Mouse (Mus musculus): ENCODE results near the gene Rbbp8nl. TPM values are rescaled to one million over a fixed set of nuclear protein-coding genes. Genes with fewer than 3 reads are reported as not detected.

Rbbp8nl gene
- not detected for total RNA-seq (2021)
- long read RNA-seq, experiment 1, result 0 reads
- long read RNA-seq, experiment 2, result 0 reads

DNA sequence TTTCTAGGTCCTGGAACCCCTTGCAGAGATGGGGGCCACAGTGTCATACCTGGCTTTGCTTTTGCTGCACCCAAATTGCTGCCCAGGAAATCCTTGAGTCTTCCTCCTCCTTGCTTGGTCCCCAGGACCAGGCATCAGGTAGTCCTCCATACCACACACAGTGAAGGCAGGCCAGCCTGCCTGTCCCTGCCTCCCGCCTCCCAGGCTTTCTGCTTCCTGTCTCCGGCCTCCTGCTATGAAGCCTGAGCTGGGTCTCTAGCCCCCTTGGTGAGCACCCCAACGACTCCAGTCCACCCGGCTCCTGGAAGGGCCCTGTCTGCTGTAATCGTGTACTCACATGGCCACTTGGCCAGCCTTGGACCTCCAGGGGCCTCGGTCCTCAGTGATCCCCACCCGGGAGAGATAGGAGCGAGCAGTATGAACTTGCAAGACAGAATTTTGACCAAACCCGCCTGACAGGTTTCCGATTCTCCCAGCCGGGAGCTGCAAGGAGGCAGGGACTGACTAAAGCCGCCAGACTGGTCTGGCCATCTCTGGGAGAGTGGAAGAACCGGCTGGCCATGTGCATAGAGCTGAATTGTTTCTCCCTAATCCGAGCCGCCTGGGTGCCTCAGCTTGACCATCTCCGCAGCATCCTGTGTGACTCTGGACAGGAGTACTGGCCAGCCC, at the start of gene Rbbp8nl:
TSS of gene Rbbp8nl (minus strand) at position 440 of the 669 bp plus-strand sequence.
- DNase-seq (ENCODE audit: low spot score in 2 of 2), result no peak
- intact Hi-C loops (cut with DNase I), result no loop called here

DNA sequence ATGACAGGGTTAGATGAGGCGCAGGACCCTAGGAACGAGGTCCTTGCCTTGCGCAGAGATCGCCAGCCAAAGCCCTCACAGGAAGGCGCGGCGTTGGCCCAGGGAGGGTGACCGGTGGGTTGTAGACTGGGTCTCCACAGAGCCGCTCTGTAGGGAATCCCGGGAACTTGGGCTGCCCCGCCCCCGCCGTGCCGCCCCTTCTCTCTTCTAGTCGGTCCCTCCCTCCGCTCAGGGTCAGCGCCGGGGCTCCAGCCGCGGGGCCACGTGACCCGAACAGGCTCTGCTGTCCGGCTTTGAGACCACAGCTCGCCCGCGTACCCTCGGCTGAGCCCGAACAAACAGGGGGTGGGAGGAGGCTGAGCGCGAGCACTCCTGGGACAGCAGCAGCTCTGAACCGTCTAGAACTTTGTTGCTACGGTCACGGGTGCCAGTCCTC, 44.9 kb upstream of the Rbbp8nl start, which contains the start of gene Gata5:
TSS of gene Gata5 (minus strand) at position 149 of the 436 bp plus-strand sequence.
- intact Hi-C loops (cut with DNase I), result no loop called here
- no peak for DNase-seq (ENCODE audit: low spot score in 2 of 2)

DNA sequence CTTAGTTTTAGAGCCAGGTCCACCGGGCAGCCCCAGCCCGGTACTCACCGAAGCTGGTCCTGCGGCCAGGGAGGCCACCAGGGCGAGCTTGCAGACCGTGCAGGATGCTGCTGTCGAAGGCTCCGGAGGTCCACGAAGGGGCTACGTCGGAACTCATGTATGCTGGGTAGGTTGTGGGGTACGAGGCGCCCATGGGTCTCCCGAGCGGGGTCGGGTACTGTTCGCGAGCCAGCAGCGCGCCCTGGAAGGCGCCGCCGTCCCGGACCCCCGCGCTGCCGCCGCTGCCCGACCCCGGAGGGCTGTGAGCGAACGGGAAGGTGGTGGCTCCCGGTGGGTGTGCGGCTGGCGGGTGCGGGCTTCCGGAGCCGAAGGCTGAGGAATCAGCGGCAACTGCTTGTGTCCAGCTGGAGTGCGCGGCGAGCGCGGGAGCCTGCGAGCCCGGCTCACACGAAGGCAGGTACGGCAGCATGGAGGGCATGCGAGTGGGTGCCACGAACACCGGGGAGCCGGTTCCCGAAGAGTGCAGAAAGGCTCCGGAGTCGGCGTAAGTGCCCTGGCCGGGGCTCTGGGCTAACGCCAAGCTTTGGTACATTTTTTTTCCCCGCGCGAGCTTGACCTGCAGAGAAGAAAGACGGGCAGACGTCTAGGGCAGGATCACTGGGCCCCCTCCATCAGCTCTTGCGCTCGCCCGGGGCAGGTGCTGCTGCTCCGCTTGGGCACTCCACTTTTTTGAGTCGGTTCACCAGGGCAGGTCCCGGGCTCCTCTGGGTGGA, 44.3 kb upstream of the Rbbp8nl start:
- DNase-seq (ENCODE audit: low spot score in 2 of 2), result no peak
- intact Hi-C loops (cut with DNase I), result no loop called here

DNA sequence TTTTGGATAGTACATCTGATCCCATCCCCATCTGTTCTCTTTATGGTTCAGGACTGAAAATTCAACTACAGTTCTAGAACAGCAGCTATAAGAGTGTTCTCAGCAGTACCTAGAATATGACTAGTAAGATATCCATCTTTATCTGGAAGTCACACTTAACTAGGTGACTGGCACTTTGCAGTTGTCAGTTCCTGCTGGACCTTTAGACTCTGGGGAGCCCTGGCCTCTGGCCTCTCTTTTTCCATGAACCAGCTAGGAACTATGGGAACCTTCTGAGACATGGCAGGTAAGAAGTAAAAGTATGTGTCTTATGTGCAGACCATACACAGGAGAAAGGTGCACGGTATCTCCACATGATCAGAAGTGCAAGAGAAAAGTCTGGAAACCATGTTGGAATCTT, 39.8 kb upstream of the Rbbp8nl start:
- intact Hi-C loops (cut with DNase I), result no loop called here
- DNase-seq (ENCODE audit: low spot score in 2 of 2), result no peak

DNA sequence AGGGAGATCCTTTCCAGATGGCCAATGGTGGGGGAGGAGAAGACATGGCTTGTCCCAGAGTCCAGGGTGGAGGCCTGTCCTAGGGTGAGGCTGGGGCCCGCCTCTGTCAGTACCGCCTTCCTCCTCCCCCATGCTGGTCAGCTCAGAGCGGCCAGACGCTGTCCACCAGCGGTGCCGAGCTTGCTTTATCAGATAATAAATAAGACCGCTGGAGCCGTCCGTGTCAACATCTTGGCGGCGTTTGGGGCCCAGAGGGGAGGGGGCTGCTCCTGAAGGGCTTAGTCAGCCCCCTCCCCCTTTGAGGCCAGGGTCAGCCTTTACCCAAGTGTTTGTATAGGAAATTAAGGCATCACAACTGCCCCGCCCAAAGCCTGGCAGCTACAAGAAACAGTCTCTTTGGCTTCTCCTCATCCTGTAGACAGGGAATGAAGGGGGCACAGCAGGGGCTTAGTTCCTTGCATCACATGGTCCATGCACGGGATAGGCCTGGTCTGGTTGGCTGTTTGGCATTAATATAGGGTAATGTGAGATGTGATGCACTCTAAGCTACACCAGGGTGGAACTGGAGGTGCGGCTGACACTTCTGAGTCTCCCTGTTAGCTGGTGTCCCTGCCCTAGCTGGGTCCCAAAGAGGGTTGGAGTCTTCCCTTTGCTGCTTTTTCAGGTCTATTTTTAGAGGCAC, 33.1 kb upstream of the Rbbp8nl start:
- intact Hi-C loops (cut with DNase I), result no loop called here
- DNase-seq (ENCODE audit: low spot score in 2 of 2), result no peak

DNA sequence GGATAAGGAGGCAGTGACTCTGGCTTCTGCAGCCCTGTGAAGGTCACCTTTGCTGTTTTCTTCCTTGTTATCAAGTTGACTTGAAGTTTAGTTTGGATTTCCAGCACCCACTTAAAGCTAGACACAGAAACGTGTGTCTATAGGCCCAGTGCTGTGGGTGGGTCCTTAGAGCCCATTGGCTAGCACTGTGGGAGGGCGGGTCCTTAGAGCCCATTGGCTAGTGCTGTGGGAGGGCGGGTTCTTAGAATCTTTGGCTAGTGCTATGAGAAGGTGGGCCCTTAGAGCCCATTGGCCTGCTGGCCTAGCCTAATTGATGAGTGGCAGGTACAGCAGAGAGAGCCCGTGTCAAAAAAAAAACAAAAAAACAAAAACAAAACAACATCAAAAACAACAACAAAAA, 30.5 kb upstream of the Rbbp8nl start:
- no peak for DNase-seq (ENCODE audit: low spot score in 2 of 2)
- intact Hi-C loops (cut with DNase I), result no loop called here

DNA sequence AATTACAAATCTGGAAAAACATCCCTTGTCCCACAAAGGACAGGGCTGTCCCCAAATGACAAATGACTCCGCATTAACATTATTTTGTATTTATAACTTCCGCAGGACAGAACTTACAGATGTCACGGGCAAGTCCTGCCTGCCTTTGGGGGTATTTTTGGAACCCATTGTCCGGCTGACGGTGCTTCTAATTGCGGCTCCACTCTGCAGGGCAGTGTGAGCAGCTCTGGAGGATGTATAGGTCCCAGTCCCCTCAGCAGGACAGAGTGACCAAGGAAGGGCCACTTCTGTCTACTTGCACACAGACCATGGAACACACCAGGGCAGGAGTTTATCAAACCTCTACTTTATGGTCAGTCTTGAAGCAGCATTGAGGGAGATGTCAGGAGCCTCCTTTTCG, 27.9 kb upstream of the Rbbp8nl start:
- DNase-seq (ENCODE audit: low spot score in 2 of 2), result no peak
- intact Hi-C loops (cut with DNase I), result no loop called here

DNA sequence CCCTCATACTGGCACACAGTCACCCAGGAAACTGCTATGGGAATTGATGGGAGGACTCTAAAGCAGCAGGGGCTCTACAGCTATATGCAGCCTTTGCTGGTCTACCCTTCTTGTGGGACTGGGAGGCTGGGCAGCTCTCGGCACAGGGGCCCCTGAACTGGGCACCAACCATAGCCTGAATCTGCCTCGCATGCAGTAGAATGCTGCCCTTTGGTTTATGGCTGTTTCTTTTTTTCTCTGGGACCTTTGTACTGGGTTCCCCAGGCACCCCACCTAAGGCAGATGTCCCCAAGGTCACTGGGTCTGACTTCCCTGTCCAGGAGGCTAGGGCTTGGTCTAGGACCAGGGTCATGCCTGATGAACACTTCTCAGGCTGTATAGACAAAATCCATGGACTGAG, 24.6 kb upstream of the Rbbp8nl start:
- intact Hi-C loops (cut with DNase I), result no loop called here
- no peak for DNase-seq (ENCODE audit: low spot score in 2 of 2)

DNA sequence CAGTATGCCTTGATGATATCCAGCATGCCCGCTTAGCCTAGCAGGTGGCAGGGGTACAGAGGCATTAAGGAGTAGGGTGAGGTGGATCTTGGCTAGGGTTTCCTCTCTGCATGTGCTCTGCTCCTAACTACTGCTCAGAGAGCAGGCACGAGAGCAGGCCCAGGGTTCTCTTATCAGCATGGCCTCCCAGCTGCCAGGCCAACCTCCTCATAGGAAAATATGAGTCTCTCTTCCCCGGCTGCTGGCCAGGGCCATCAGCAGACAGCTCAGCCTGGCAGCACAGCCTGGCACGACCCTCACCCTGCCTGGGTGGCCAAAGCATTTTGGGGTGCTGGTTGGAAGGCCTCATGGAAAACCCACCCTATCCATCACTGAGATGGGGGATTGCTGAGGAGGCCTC, 21.5 kb upstream of the Rbbp8nl start:
- intact Hi-C loops (cut with DNase I), result no loop called here
- DNase-seq (ENCODE audit: low spot score in 2 of 2), result no peak

DNA sequence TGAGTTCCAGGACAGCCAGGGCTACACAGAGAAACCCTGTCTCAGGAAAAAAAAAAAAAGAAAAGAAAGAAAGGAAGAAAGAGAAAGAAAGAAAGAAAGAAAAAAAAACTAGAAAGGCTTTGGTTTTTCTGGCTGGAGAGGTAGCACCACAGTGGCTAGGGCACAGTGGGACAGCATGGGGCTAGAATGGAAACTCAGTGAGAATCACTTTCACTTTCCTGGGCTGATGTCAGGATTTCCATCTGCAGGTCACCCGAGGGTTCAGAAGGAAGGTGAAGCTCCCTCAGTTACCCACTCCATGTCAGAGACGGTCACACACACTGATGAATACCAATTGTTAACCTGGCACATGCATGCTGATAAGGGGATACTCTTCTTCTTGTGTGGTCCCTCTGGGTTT, 18.0 kb upstream of the Rbbp8nl start:
- intact Hi-C loops (cut with DNase I), result no loop called here

DNA sequence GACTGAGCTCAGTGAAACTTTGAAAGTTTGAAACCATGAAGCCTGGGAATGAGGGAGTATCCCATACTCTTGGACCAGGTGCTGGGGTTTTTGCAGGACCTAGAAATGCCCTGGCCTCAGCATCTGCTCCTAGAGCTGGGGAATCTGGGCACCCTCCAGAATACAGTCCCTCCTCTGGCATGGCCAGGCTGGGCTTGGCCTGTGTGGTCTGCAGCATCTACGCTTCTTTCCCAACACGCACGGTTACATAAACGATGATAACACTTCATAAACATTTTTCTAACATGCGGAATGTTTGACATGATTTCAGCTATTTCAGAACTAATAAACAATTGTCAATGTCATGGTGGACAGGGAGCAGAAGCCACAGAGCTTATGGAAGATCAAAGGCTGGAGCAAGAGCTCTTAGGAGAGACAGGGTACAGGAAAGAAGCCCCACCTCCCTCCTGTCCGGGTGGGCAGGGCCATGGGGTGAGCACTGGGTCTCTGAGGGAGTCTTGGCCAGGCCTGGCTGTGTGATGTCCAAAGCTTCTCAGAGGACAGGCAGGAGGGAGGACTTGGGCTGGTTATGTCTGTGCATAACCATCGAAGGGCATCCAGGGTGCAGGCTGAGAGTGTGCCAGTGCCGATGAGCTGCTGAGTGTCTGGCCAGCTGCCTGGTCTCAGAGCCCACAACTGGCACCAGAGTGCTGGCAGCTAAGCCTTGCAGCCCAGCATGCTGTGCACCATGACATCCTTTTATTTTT, 16.9 kb upstream of the Rbbp8nl start:
- intact Hi-C loops (cut with DNase I), result no loop called here
- peak; percentile 7 to 25 for DNase-seq (ENCODE audit: low spot score in 2 of 2)

More for the DNA sequence above, 18.0 kb upstream of the Rbbp8nl start:
- DNase-seq (ENCODE audit: low spot score in 2 of 2), result no peak

DNA sequence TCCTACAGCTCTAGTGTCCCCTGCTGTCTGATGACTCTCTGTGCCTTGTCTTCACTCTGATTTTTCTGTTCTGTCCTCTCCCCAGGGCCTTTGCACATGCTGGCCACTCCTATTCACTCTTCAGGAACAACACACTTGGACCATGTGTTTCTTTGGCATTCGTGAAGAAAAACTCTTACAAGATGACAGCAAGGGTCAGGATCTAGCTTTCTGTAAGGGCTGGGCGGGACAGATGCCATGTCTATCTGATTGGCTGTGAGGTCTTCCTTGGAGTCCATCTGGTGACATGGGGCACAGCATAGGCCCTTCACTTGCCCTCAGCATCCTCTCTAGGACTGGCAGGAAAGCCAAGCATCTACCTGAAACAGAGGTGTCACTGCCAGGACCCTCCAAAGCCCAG, 16.3 kb upstream of the Rbbp8nl start:
- intact Hi-C loops (cut with DNase I), result no loop called here
- DNase-seq (ENCODE audit: low spot score in 2 of 2), result no peak

DNA sequence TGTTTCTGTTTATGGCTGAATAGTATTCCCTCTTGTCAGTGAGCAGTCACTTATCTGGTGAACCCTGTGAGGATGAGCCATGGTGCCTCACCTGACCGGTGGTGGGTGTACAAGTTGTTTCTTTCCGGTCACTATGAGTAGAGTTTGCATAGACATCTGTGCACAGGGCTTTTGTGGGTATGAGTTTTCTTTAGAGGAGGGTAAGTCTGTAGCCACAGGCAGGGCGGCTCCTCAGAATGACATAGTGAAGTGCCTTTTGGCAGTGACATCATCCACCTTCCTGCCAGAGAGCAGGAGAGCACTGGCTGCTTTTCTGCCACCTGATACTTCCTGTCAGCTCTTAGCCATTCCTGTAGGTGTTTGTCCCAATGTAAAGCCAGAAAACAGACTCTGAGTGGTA, 15.8 kb upstream of the Rbbp8nl start:
- DNase-seq (ENCODE audit: low spot score in 2 of 2), result no peak
- intact Hi-C loops (cut with DNase I), result no loop called here

DNA sequence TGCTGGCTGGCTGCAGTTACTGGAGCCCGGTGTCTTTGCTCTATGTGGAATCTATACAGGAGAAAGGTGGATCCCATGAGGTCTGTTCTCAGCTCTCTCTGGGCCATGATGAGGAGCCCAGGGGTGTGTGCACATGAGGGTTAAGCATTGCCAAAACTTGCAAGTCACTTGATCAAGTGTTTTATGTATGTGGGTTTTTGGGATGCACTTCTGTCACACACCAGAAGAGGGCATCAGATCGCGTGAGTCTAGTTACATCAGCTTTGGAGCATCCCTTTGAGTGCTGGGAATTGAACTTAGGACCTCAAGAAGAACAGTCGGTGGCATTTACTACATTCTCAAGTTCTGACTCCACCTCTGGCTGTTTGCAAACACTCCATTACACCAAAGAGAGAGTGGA, 14.9 kb upstream of the Rbbp8nl start:
- DNase-seq (ENCODE audit: low spot score in 2 of 2), result no peak
- intact Hi-C loops (cut with DNase I), result no loop called here

DNA sequence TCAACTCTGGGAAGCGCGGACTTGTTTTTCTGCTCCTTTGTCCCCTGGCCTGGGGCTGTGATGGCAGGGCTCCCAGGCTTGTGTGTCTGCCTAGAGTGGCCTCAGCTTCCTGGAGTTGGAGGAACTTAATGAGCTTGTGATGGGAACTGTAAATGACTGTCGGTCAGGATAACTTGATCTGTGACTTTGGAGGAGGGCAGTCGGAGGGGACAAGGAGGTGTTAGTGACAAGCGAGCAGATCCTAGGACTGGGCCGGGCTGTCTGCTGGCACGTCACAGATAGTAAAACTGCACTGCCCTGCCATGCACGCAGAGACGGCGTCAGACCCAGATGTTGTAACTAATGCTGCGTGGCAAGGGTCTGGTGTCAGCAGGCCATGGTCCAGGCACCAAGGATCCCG, 13.8 kb upstream of the Rbbp8nl start:
- DNase-seq (ENCODE audit: low spot score in 2 of 2), result no peak
- intact Hi-C loops (cut with DNase I), result no loop called here

DNA sequence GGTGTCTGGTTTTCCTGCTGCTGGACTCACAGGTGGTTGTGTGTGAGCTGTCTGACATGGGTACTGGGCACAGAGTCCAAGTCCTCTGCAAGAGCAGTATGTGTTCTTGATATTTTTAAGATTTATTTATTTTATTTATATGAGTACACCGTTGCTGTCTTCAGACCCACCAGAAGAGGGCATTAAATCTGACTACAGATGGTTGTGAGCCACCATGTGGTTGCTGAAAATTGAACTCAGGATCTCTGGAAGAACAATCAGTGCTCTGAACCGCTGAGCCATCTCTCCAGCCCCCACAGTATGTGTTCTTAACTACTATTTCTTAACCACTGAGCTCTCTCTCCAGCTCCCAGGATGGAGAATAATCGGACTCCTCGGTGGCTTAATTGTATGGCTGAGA, 12.5 kb upstream of the Rbbp8nl start:
- intact Hi-C loops (cut with DNase I), result no loop called here
- DNase-seq (ENCODE audit: low spot score in 2 of 2), result no peak

DNA sequence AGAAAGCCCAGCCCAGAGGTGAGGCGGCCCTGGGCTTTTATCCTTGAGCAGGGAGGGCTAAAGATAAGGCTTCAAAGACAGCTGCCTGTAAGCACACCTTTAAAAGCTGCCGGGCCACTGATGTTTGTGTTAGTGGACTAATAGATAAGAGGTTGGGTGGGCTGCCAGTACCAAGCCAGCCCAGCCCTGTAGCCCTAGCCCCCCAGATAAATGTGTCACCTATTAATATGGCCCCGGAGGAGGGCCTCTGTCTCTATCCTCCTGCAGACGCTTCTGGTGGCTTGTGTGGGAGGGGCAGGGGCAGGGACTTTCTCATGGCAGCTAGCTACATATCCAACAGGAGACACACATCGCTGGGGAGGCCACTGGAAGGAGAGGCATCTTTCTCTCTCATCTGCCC, 11.1 kb upstream of the Rbbp8nl start:
- intact Hi-C loops (cut with DNase I), result no loop called here
- no peak for DNase-seq (ENCODE audit: low spot score in 2 of 2)

DNA sequence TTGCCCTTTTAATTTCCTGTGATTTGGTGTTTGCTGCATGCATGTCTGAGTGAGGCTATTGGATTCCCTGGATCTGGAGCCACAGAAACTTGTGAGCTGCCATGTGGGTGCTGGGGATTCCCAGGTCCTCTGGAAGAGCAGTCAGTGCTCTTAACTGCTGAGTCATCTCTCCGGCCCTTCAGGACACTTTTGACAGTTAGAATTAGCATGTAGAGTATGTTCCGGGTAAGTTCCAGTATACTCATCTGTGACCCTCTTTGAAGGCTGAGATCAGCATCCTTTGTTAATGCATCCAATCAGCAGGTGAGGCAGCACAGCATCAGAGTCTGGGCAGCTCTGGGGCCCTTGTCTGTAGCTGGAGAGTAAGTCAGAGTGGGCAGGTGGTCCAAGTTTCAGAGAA, 10.6 kb upstream of the Rbbp8nl start:
- DNase-seq (ENCODE audit: low spot score in 2 of 2), result no peak
- intact Hi-C loops (cut with DNase I), result no loop called here

DNA sequence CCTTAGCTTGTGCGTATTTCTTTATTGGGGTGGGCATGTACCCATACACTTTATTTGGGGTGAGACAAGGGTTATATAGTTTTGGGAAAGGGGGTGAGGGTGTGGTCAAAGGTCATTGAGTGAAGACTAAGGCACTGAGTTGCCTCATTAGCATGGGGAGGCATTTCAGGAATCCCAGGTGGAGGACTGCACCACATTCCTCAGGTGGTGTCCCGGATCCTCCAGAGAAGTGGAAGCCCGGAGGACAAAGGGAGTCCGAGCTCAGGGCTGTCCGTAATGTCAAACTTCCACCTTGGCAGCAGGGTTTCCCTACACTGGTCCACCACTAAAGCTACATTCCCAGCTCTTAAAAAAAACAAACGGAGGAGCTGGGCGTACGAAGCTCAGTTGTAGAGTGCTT, 3.2 kb upstream of the Rbbp8nl start:
- intact Hi-C loops (cut with DNase I), result no loop called here
- no peak for DNase-seq (ENCODE audit: low spot score in 2 of 2)

DNA sequence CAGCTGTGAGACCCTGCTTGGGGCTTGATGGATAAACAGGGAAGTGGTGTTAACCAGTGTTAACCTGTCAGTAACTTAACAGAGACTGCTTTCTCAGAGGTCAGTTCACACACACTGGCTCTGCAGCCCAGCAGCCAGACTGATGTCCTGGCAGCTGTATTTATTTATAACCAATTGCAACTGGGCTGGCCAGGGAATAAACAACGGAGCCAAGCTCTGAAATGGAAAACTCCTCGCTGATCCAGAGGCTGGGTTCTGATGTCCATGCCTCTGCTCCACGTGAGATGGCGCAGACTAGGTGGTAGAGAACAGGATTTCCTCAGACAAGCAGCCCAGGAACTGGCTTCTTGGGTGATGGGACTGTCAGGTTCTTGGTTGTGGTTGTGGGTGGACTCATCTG, 2.3 kb upstream of the Rbbp8nl start:
- no peak for DNase-seq (ENCODE audit: low spot score in 2 of 2)
- intact Hi-C loops (cut with DNase I), result no loop called here
